Mouse (Mus musculus): ENCODE measurements at regions not wholly inside any gene's neighbourhood (a gene's known extent, or its start where the extent isn't known, plus 50 kb on each side); places are given as distances from the start of the nearest gene placed in this dataset.

DNA sequence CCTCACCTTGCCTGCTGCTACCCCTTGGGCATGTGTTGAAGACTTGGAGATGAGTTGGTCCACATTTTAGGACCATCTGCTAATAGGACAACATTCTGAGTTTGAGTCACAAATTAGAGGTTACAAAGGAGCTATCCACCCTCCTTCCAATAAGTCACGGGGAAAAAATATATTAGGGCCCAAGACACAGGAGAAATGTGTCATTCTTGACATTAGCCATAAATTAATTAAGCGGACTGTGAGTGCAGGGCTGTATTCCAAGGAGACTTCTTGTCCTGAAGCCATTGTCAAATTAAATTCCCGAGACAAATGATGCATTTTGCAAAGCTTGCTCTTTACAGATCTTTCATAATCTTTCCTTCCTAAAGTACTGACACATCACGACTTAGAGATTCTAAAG is 79.2 kb downstream of the 1700020N01Rik start:
- no peak for DNase-seq (ENCODE audit: low spot score)

DNA sequence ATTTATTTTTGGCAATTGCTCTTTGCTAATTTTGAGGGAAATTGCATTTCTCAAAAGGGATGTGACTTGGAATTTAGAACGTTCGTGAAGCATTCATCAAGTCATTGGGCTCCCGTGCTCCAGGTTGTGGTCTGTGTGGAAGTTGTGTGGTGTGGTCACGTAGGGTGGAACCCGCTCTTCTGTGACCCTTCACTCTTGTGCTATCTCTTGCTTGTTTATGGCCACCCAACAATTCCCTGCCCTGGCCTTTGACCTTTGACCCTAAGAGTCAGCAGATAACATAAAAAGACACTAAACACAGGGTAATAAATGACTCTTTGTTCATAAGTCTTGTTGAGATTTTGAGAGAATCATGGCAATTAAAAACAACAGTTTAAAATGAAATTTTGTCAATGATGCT is 79.7 kb downstream of the 1700020N01Rik start:
- no peak for DNase-seq (ENCODE audit: low spot score)

DNA sequence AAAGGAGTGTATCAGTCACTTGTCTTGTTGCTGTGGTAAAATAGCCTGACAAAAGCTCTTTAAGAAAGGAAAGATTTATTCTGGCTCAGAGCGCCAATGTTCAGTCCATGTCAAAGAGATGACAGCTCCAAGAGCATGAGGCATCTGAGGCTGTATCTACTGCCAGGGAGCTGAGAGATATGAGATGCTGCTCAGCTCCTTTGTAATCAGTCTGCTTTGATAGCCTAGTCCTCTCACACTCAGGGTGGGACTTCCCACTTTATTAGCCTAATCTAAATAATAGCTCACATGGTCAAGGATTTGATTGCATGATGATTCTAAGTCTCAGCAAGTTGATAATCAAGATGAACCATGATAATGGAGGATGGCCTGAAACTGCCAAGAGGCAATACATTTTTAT is 80.9 kb downstream of the 1700020N01Rik start:
- no peak for DNase-seq (ENCODE audit: low spot score)

DNA sequence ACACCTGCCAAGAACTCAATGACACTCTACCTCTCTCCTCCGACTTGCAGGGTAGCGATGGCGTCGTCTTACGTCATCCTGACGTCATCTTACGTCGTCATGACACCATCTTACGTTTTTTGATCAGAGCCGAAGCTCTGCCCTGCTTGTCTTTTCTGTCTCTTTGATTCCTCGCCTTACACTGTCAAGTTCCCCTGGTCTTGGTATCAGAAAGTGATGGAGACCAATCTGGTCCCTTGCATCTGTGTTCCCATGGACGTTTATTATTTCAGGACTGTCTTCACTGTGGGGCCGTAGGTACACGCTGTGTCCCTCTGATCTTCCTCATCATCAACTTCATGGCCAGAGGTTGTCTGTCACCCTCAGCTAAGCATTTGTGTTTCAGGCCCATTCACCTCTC is 82.8 kb downstream of the 1700020N01Rik start:
- DNase-seq (ENCODE audit: low spot score), result no peak

DNA sequence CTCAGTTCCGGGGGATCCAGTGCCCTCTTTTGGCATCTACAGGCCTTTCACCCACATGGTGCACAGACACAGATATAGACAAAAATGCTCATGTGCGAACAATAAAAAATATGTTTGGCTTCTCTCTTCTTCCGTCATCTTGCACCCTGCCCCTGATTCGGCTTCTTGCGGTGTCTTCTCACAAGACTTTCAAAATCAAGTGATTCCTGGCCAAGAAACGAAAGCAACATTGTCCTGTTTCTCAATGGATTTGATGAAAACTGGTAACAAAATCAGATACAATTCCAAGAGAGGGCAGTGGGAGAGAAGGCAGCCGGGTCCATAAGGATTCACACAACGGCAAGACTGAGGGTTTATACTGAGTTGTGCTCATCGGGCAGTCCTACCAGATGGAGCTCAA is 85.0 kb downstream of the 1700020N01Rik start:
- no peak for DNase-seq (ENCODE audit: low spot score)

DNA sequence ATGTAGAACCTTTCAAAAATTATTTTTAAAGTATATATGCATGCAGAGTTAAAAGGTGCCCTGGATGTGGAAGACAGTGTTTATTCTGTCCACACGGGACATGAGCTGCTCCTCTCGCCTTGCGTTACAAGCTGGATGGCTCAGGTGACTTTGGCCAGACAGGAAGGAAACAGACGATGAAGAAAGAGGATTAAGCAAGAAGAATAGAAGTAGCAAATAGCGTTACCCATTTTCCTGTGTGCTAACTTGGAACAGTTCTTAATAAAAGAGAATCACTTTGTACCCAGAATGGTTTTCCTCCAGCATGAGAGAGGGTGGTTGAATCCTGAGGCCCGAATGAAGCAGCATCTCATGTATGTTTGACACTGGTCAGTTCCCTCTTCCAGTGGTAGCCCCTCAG is 85.4 kb downstream of the 1700020N01Rik start:
- no peak for DNase-seq (ENCODE audit: low spot score)

DNA sequence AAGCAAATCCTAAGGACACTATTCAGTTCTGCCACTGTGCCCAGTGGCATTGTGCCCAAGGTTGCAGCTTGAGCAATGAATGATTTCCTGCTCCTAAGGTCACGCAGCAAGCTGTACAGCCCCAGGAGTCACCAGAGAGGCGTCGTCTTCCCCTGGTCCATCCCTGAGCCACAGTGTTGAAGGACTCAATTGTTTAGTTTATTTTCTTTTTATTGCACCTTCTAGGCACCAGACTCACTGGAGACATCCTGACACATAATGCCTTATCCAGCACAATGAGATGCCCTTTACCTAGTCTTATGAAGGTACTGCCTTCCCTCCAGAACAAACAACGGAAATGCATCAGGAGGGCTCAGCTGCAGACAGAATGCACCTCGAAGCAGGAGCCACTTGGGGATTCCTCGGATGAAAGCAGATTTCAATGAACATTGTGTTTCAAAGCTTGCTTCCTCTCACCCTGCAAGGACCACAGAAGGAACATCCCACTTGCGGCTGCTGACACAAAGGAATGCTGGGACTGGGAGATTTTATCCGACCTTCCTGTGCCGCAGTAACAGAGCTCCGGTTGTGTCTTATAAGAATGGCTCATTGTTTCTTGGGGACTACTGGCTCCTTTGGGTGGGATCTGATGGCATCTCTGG is 86.0 kb downstream of the 1700020N01Rik start:
- DNase-seq (ENCODE audit: low spot score), result no peak

DNA sequence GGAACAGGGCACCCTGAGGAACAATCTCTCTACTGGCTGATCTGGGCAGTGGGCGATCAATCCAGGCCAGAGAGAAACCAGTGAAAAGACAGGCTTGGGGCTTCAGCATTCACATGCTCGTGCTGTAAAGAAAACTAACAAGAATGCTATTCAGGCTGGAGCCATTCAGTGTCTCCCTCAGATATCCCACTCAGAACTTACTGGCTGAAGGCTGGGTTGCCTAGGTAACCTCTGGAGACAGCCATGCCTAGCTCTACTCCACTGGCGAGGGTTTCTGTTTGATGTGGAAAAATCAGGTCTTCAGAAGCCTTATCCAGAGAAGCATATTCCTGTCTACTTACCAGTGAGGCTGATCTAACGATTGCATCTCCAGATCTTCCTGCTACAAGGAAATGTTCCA is 87.8 kb downstream of the 1700020N01Rik start:
- no peak for DNase-seq (ENCODE audit: low spot score)

DNA sequence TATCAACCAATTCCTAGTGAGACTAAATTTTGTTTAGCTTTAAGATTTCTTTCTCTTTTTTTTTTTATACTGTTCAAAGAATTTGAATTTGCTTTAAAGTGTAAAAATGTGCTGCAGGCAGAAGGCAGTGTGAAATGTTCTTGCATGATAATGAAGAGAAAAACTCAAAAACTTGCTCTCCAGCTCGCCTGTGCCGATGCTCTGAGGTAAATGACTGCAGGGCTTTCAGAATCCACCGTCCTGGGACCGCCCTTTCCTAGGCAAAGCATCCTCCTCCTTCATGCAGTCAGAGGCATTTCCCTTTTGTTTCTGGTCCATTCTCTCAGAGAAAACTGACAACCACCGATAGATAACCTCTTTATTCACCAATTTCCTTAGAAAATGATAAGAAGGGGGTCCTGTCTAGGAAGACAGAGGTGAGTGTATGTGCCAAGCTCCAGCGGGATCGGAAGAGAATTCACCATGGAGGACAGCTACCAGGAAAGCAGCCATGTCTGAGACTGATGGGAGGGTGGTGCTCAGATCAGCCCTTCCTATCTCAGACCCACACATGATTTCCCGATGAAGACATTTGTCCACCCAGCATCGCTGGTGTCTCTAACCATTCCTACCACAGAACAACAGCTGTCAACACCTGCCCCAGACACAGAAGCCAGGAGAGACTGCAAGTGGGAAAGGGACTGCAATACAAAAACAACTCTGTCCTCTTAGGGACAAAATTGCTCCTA is 91.5 kb downstream of the 1700020N01Rik start:
- DNase-seq (ENCODE audit: low spot score), result no peak

DNA sequence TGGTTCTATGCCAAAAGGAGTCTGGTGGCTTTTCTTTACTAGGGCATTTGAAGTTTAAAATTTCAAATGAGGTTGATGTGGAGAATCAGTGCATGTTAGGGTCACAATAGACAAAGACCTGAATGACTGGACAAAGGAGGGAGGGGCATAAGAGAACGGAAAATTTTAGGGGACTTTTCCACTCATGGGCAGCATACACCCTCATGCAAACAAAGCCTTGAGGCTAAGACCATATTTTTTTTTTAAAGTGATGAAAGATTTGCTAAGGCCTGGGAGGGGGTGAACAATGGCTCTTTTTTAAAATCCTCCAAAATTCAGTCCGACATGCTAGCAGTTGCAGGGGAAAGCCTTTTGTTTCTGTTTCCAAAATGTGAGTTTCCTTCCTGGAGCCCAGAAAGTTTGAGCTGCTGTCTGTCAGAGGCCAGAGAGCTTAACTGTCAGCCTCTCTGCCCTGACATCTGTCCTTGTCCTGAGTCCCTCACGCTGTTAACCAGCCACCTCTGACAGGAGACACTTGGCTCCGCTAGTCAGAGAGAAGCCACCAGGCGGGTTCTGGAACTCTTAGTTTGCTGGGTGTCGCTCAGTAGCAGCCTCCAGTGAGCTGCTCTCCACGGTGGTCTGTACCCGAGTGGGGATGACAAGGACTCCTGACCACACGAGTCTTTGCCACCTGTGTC is 92.3 kb downstream of the 1700020N01Rik start:
- DNase-seq (ENCODE audit: low spot score), result peak; percentile 61

DNA sequence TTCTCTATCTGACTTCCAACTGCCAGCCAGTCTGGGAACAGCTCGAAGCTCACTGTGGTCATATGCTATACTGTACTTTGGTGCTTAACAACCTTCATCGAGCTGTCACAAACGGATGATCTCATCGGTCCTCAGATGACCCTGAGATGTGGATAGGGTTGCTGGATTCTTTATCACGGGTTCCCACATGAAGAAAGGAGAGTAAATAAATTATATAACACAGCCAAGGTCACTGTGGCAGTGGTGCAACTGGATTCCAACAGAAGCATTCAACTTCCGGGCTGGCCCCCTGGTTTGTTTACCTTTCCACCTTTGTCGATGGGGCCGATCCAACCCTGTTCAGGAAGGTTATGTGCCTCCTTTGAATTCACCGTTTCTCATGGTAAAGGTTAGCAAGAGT is 93.1 kb downstream of the 1700020N01Rik start:
- peak; percentile 2 for DNase-seq (ENCODE audit: low spot score)

DNA sequence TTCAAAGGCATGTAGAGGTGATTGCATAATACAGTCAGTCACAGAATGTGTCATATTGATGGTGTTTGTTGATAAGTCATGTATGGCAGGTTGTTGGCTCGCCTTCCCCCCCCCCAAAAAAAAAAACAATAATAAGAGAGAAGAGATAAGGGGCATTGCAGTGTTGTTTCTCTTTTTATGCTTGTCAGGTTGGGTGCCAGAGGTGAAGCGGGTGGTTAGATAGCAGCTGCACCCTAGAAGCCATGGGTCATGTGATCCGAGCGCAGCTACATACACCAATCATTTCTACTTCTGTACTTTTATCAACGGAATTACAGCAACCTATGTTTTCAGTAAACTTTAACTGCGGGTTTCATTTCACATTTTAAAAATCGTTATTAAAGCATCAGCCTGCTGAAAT is 94.5 kb downstream of the 1700020N01Rik start:
- DNase-seq (ENCODE audit: low spot score), result no peak

DNA sequence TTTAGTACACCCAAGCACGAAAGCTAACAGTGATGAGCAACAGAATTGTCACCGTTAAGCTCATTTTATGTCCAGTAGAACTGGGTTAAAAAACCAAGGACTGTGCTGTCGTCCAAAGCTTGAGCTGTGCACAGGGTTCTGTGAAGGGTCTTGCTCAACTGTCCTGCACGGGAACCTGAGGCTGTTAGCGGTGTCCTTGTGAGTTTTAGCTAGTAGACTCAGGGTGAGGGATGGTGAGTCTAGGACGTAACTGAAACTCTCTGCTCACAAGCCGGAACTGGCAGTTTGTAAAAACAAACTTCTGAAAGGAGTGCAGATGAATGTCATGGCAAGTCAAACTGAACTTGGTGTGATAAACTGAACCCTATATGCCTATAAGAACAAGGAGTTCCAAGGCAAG is 95.6 kb downstream of the 1700020N01Rik start:
- DNase-seq (ENCODE audit: low spot score), result peak; percentile 32

DNA sequence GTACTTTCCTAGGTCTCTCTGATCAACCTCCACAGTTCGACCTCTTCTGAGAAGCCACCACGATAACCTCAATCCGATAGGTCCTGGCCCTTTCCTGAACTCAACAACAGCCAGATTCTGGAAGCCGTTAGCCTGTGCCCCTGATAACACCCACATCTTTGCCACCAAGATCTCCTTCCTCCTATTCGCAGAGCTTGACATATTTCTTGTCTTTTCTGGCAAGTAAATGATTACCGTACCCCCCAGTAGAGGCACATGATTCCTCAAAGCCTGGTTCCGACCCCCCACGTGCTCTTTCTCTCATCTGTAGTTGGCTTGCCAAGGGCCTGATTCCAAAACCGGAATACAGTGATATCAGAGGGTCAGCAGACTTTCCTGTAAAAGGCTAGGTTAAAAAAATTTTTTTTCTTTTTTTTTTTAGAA is 96.9 kb downstream of the 1700020N01Rik start:
- DNase-seq (ENCODE audit: low spot score), result peak; percentile 63

DNA sequence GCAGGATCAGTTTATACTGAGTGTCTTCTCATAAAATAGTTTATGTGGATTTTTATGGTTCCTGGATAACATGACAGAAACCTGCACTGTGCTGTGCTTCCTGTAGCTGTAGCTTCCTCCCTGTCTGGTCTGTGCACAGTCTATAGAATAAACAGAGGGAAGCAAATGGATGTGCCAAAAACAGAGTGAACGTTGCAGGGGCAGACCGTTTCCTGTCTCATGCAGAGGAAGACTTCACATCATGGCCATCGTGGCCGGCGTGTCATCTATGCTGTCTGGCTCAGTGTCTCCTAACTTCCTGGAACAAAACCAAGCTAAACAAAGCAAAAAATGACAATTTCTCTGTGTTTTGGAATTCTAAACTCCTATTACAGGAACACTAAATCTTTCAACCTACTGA is 102.2 kb downstream of the 1700020N01Rik start:
- DNase-seq (ENCODE audit: low spot score), result peak; percentile 17

DNA sequence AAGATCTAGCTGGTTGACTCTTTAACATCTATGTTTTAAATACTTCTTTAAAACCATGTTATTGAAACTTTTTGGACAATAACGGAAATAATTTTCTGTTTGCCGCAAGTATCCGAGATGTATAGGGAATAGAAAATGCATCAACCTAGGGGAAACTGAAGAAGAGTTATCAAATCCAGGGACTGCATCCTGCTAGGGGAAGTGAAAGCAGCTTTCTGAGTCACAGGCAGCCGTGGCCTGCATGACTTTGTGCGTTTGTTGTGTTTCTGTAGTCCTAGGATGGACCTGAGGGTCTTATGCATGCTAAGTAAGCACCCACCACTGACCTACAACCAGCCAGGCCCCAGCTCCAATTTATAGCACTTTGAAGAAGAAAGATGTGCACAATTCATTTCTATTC is 103.7 kb downstream of the 1700020N01Rik start:
- DNase-seq (ENCODE audit: low spot score), result no peak

DNA sequence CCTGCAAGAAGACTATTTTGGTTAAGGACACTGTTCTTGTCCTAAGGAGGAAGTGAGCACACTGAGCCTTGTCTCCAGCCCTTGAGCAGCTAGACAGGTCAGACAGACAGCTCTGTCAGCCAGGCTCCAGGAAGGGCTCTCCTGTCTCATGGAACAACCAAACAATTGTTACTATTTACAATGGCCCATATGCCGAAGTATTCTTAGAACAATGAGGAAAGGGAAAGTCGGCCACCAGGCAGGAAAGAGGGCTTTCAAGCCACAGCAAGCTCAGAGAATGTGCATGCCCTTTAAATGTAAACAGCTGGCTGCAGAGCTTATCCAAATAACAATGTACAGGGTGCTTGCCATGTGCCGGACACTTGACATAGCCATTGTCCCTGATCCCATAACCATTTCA is 108.6 kb downstream of the 1700020N01Rik start:
- DNase-seq (ENCODE audit: low spot score), result no peak

DNA sequence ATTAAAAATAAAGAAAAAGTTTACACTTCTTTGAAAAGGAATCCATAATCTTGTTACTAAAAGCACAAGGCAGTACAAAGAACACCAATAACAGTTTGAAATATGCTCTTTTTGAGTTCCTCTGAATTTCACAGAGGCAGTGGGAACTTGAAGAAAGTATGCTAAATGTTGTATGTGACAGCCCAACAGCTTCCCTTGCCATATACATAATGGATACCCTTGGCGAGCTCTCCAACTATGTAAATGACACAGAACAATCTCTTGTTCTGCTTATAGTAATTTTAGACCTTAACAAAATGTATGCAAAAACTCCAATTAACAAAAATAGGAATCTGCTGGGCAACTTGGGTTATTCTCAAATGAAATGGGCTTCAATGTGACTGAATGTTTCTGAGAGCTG is 109.2 kb downstream of the 1700020N01Rik start:
- DNase-seq (ENCODE audit: low spot score), result no peak

DNA sequence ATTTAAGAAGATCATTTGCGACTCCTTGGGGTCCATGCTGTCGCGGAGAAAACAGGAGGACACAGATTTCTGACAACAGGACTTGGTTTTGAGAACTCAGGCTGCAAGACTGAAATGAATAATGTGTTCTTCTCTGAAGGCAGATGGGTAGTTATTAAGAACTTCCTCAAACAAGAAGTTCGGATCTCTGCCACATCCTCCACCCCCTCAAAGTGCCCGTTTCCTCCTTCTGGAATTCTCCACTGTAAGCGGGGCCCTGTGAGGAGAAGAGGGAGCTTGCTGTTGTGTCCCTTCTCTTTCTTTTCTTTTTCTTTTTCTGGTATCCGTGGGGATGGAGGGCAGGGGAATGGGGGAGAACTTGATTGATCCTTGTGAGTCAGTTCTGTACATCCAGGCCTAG is 118.9 kb downstream of the 1700020N01Rik start:
- DNase-seq (ENCODE audit: low spot score), result no peak

DNA sequence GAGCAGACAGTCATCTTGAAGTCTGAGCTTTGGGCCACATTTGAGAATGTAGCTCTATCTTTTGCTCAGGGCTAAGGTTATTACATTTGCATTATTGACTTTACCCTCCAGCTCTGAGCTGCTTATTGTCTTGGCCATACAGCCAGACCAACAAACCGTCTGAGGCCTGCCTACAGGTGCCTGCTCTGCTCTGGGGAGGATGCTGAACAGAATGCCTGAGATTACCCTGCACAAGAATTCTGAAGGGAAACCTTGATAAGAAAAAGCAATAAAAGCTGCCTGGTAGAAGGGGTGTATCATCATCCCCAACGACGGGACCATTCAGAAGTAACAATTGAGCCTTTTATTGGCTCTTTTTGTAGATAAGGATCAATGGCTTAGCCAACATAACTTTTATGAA is 119.9 kb downstream of the 1700020N01Rik start:
- no peak for DNase-seq (ENCODE audit: low spot score)

DNA sequence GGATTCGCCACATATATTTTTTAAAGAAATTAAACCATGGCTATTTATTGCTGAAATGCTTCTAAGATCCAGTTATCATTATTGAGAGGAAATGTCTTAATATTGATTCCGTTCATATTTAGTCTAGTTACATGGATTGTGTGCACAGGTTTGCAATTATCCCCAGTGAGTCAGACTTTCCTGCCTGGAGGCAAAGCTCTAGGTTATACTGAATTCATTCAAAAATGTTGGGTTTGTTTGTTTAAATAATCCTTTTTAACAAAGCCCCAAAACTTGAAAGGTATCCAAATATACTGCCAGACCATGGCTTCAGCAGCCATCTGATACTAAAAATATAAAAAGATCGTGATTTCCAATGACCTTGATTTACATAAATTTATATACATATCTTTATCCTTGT is 122.5 kb downstream of the 1700020N01Rik start:
- DNase-seq (ENCODE audit: low spot score), result no peak

DNA sequence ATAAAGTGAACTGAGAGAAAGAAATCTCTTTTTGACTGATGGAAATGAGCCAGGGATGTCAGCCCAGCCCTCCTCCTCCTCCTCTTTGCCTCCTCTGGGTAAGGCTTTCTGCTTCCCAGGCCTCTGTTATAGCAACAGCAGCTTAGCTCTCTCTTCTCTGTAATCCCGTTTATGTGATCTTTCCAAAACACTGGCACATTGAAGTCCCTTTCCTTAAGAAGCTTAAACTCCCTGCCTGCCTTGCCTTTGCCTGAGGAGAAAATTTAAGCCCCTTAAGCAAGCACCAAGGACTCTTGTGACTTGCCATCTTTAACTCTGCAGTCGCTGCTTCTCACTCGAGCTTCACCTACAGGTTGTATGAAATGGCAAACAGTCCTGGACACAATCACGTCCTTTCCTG is 125.2 kb downstream of the 1700020N01Rik start:
- no peak for DNase-seq (ENCODE audit: low spot score)

DNA sequence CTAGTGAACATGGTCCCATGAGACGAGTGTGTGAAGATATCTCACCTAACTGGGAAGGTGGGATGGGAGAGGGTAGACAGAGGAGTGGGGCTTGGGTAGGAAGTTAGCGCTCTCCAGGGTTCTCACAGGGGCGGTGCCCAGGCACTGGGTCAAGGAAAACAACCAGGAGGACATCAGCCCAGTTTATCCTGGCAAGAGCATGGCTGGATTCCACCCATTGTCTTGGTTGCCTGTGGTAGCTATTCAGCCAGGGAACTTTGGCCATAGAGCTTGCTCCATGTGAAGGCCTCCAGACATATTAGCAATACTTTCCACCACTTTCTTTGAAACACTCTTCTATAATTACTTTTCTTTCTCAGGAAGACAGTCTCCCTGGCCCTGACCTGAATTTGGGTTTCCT is 131.4 kb downstream of the 1700020N01Rik start:
- DNase-seq (ENCODE audit: low spot score), result no peak
